Mouse (Mus musculus) heart, adult 2 months (tissue): ENCODE data around the gene Atp2b2. TPM values are rescaled to one million over a fixed set of nuclear protein-coding genes. Genes with fewer than 3 reads are reported as not detected.

Experiments
- DNase-seq, 2 experiments: peaks; one replicate each; pipeline ENCODE4 v3.0.0; 2021
- H3K27ac ChIP-seq: fragments of 200-600 bp; 2 replicates; pipeline ENCODE4 v1.8.1; 2022
- H3K27me3 ChIP-seq: fragments of 200-500 bp; 2 replicates; pipeline ENCODE4 v1.6.1; 2012; ENCODE audit warnings: mild to moderate bottlenecking, low read length, inconsistent platforms, mixed read lengths; ENCODE audit not compliant: control insufficient read depth, insufficient read depth
- H3K36me3 ChIP-seq: fragments of 200-500 bp; 2 replicates; pipeline ENCODE4 v1.6.1; 2012; ENCODE audit warnings: low read length, inconsistent platforms; ENCODE audit not compliant: control insufficient read depth, insufficient read depth
- H3K4me1 ChIP-seq: fragments of 200-500 bp; 2 replicates; pipeline ENCODE4 v1.6.1; 2011; ENCODE audit warnings: low read length; ENCODE audit not compliant: control insufficient read depth, insufficient read depth
- H3K4me3 ChIP-seq: fragments of 200-600 bp; 2 replicates; pipeline ENCODE4 v1.8.1; 2022
- H3K79me2 ChIP-seq: fragments of 200-500 bp; replicated peaks from 2 replicates; pipeline ENCODE4 v1.6.1; 2012; ENCODE audit warnings: mild to moderate bottlenecking, inconsistent platforms, low read length, moderate library complexity, mixed read lengths; ENCODE audit not compliant: control insufficient read depth, insufficient read depth
- H3K9ac ChIP-seq: fragments of 200-500 bp; 2 replicates; pipeline ENCODE4 v1.6.1; 2012; ENCODE audit warnings: low read depth, mild to moderate bottlenecking, control low read depth, inconsistent platforms, low read length, mixed read lengths
- CTCF ChIP-seq: fragments of 200-600 bp; IDR thresholded peaks from 2 replicates; pipeline ENCODE4 v1.8.1; 2022; ENCODE audit warnings: antibody characterized with exemption, mild to moderate bottlenecking, moderate library complexity
- EP300 ChIP-seq: fragments of 200-500 bp; IDR thresholded peaks from 2 replicates; pipeline ENCODE4 v1.6.1; 2011; ENCODE audit warnings: low read depth, low read length, control low read depth; ENCODE audit not compliant: insufficient read depth
- POLR2A ChIP-seq: fragments of 200-500 bp; IDR thresholded peaks from 2 replicates; pipeline ENCODE4 v1.6.1; 2011; ENCODE audit warnings: mild to moderate bottlenecking, low read depth, low read length, control low read depth; ENCODE audit not compliant: insufficient read depth
- WGBS: fragments of 180-500 bp; shearing (Covaris S2); methylation state at CpG from one replicate; pipeline ENCODE4 v1.1.7; 2018; 5-methylcytosine and 5-hydroxymethylcytosine counted together
- intact Hi-C: fragments of 180-260 bp; cut with DNase I; formaldehyde crosslinking; loops from one replicate; pipeline ENCODE4 v1.15.1; 2025
- polyA plus RNA-seq: library from polyadenylated mRNA; depleted of rRNA; stranded (reverse); fragments of >200 nt; gene quantifications from 2 replicates; pipeline ENCODE4 v1.2.3, GENCODE M21; 2012
- total RNA-seq, 2 experiments: library from RNA; stranded (reverse); gene quantifications; 2 replicates each; pipeline ENCODE4 v1.2.3; 2021

Atp2b2 gene
- total and polyA plus RNA-seq, 3 experiments = 0.64 to 1.1 (median 0.84) TPM

DNA sequence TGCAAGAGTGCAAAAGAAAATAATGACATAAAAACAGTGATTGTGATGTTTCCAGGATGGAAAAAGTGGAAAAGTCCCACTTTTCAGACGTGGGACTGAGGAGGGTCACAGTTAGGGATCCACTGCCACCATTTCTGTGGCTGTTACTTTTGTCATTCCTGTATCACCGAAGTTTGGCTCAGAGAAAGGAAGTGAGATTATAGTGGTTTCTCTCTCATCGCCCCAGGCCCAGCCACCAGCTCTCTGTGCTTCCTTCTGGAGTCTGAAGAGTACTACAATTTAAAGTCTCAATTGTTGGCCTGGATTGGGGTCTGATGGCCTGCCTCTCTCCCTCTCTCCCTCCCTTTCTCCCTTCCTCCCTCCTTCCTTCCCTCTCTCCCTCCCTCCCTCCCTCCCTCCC, 242.5 kb downstream of the Atp2b2 start:
- H3K27ac ChIP-seq = no peak overlapping the region
- H3K9ac ChIP-seq = no peak overlapping the region
- 56% methylated on average over 3 of the region's 3 CpGs for WGBS
- TF ChIP-seq CTCF (no peak), POLR2A (no peak), EP300 (no peak)
- DNase-seq = no peak
- intact Hi-C loops = no loop called here
- H3K4me1 ChIP-seq = peaks cover 3% of the 10 kb centered on the region; the same call in 1 of the 2 replicates
- no peaks in the 10 kb centered on the region for H3K36me3 ChIP-seq
- no peaks in the 10 kb centered on the region for H3K79me2 ChIP-seq
- no peak overlapping the region for H3K4me3 ChIP-seq
- no peaks in the 10 kb centered on the region for H3K27me3 ChIP-seq

GRCm38 (mm10) chr6:113799349-113799748, 243.1 kb downstream of the Atp2b2 start:
- peaks cover 3% of the 10 kb centered on the region; the same call in 1 of the 2 replicates for H3K4me1 ChIP-seq
- no peak for TF ChIP-seq CTCF
- no peak for TF ChIP-seq POLR2A
- no peak for TF ChIP-seq EP300
- H3K36me3 ChIP-seq = no peaks in the 10 kb centered on the region
- 83% methylated on average over 9 of the region's 9 CpGs for WGBS
- no peak overlapping the region for H3K4me3 ChIP-seq
- no peak overlapping the region for H3K27ac ChIP-seq
- H3K9ac ChIP-seq = no peak overlapping the region
- no peak for DNase-seq
- H3K79me2 ChIP-seq = no peaks in the 10 kb centered on the region
- H3K27me3 ChIP-seq = no peaks in the 10 kb centered on the region
- intact Hi-C loops = no loop called here

GRCm38 (mm10) chr6:113798921-113799320, 243.5 kb downstream of the Atp2b2 start:
- no peaks in the 10 kb centered on the region for H3K27me3 ChIP-seq
- no peaks in the 10 kb centered on the region for H3K36me3 ChIP-seq
- intact Hi-C loops = no loop called here
- H3K27ac ChIP-seq = no peak overlapping the region
- H3K79me2 ChIP-seq = no peaks in the 10 kb centered on the region
- H3K4me1 ChIP-seq = peaks cover 3% of the 10 kb centered on the region; the same call in 1 of the 2 replicates
- WGBS = 23% methylated on average over 2 of the region's 2 CpGs
- no peak overlapping the region for H3K4me3 ChIP-seq
- no peak for DNase-seq
- TF ChIP-seq POLR2A (no peak), CTCF (no peak), EP300 (no peak)
- no peak overlapping the region for H3K9ac ChIP-seq

DNA sequence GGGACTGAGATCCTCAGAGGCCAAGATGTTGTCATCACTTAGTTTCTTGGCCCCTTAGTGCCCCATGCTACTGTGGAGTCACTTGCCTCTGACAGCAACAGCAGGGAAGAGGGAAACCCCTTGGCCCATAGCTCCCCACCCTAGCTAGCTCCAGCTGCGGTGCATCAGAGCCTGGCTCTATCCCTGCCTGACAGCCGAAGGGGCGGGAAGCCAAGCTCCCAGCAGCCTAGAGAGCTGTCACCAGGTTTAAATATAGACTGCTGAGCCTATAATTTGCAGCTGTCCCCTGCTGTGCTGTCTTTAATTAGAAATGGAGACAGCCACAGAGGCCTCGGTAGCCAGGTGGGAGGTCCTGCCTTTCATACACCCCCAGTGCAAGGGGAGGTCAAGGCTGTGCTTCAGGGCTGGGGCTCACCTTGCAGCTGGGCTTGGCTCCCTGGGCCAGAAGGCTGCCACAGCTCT, 247.1 kb downstream of the Atp2b2 start:
- 12% methylated on average over 4 of the region's 4 CpGs for WGBS
- H3K27ac ChIP-seq = peak overlapping the region; percentile 63

DNA sequence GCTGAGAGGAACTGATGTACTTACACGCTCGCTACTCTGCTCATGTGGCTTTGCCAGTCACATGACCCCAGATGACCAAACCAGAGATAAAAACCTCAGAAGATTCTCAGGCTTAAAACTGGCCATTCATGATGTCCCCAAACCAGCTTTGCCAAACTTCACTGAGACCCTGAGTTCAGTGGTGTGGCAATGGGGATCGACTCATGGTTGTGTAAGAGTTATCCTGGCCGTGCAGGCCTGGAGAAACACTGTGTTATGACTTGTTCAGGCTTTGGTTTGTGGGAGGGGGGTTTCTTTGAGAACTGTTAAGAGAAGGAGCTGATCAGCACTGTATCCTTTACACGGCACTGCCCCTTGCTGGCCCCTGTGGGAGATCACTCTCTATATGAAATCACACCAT, 250.0 kb downstream of the Atp2b2 start:
- intact Hi-C loops = no loop called here
- no peak overlapping the region for H3K4me3 ChIP-seq
- WGBS = 77% methylated on average over 5 of the region's 5 CpGs
- no peak for DNase-seq
- H3K36me3 ChIP-seq = no peaks in the 10 kb centered on the region
- no peak for TF ChIP-seq EP300
- no peak for TF ChIP-seq POLR2A
- no peak for TF ChIP-seq CTCF
- H3K9ac ChIP-seq = no peak overlapping the region
- no peaks in the 10 kb centered on the region for H3K27me3 ChIP-seq
- no peak overlapping the region for H3K27ac ChIP-seq
- no peaks in the 10 kb centered on the region for H3K79me2 ChIP-seq
- H3K4me1 ChIP-seq = peaks cover 3% of the 10 kb centered on the region; the same call in 1 of the 2 replicates

More for the DNA sequence above, 247.1 kb downstream of the Atp2b2 start:
- intact Hi-C loops = no loop called here
- Histone ChIP-seq H3K79me2 (no peaks in the 10 kb centered on the region), H3K27me3 (no peaks in the 10 kb centered on the region), H3K4me3 (no peak overlapping the region), H3K9ac (no peak overlapping the region), H3K4me1 (peaks cover 3% of the 10 kb centered on the region; the same call in 1 of the 2 replicates), H3K36me3 (no peaks in the 10 kb centered on the region)
- DNase-seq = peak; percentile 72 to 79
- peak; percentile 58; the same call in 1 of the 2 replicates for TF ChIP-seq EP300
- TF ChIP-seq POLR2A = no peak

DNA sequence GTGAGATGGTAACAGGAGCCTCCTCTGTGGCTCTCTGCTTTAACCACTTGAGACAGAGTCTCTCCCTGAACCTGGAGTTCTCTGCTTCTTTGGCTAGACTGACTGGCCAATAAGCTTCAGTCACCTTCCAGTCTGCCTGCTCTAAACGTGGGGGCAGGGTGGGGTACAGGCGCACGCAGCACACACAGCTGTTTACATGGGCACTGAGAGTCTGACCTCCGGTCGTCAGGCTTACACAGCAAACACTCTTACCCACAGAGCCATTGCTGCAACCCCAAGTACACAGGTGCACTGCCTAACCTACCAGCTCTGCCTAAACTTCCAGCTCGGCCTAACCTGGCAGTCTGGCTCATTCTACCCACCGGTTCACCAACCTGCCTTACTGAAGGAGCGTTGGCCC, 251.4 kb downstream of the Atp2b2 start:
- intact Hi-C loops = no loop called here
- no peaks in the 10 kb centered on the region for H3K79me2 ChIP-seq
- peaks cover 3% of the 10 kb centered on the region; the same call in 1 of the 2 replicates for H3K4me1 ChIP-seq
- H3K27me3 ChIP-seq = no peaks in the 10 kb centered on the region
- no peaks in the 10 kb centered on the region for H3K36me3 ChIP-seq
- no peak for DNase-seq
- TF ChIP-seq POLR2A = no peak
- TF ChIP-seq EP300 = no peak
- TF ChIP-seq CTCF = no peak
- no peak overlapping the region for H3K9ac ChIP-seq
- H3K27ac ChIP-seq = no peak overlapping the region
- 72% methylated on average over 8 of the region's 8 CpGs for WGBS
- H3K4me3 ChIP-seq = no peak overlapping the region
